Mouse (Mus musculus): Measurements from ENCODE around the gene Bap1.

Bap1 gene

DNA sequence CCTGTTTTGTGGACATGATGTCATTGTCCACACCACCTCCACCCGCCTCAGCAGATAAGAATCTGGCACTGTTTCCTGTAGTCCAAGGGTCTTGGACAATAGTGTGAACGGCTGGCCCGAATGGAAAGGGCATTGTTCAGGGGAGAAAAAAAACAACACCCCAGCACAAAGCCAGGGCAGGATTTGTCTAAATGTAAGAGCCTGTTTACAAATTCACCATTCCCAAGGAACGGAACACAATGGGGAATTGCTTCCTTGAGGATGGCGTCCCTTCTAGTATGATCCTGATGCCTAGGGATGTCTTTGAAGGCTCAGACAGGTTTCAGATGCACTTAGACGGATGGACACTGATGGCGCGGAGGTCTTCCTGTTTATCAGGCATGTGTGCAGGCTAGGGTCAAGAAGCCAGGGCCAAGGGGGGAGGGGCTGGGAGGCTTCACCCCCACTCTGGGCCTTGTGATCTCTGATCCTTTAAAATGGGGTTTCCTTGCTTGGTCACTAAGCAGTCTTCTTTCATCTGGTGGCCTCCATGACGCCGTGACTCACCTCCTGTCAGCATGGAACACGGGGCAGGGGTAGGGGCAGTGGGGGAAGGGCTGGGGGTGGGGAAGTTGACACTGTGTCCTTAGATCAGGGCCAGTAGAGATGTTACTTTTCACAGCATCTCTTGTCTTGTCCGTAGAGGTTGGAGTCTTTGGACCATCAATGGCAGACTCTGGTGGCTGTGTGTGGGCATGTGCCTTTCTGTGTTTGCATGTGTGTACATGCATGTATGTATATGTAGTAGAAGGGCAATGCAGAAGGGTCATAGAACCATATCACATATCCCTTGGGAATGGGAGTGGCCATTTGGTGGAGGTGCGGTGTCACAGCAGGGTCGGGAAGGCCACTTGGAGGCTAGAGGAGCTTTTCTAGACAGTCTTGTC, 17.9 kb upstream of the Bap1 start:
- no peak for DNase-seq (ENCODE audit: low spot score in 2 of 2)

DNA sequence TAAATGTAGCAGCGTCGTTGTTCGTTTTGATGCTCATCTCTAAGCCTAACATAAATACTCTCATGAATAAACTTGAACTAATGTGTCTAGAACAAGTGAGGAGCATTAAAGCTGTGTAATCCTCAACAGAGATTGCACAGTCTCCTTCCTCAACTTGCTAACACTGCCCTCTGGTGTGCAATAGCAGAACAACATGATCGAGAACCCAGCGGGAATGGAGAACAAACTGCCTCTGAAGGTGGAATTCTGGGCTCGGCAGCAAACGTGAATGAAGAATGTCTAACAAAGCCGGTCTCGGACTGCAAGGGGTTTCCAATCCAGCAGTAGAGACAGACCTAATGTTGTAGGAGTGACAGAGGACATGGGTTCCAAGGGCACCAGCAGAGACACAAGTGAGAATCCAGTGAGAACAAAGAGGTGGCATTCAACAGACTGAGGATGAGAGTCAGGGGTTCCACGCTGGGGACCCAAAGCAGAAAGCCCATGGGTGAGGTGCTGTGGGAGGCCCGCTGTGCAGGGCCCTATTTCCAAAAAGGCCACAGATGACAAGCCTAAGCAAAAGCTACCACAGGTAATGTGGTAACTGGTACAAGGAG, 17.2 kb upstream of the Bap1 start:
- peak; percentile 43 to 67 for DNase-seq (ENCODE audit: low spot score in 2 of 2)

DNA sequence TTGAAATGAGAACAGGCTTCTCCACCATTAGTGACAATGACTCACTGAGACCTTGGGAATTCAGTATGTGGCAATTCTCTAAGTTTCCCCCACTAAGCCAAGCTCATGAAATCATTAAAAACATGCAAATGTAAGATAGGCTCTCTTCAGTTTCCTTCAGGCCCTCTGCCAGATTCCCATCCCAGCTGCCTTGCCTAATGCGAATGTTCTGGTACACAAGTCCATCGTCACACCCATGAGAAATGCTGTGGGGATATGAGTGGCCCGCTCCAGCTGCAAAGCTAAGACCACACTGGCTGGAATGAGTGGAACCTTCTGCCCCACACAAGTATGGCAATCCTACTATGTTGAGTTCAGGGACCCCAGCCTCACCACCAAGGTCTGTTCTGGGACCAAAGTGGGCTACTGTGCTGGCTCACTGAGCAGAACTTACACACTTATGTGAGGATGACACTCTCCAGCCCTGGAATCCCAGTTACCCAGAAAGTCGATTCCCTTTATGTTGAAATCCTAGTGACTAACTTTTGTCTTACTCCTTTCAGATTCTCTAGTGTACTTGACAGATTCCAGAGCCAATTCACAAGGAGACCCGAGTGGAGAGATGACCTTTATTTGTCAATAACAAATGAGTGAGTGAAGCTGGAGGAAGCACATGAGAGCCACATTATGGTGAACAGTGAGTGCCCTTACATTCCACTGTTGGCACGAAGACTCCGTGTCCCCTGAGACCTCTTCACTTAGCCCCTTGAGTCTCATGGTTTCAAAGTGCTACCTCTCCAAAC, 14.0 kb upstream of the Bap1 start:
- no peak for DNase-seq (ENCODE audit: low spot score in 2 of 2)

DNA sequence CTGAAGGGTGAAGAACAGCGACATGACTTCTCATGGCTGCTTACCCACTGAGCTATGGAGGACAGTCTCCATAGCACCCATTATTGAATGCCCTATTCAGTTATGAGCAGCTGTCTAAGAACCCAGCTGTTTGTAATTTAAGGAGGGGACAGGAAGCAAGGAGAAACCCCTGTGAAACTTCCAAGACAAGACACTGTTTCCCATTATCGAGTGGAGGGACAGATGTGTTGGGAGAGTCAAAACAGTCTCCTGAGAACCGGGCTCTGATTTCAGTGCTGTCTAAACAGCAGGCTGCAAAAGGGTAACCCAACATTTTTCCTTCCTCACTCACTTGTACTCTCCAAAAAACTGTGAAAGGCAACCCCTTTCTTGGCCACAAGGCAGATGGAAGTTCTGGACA, 10.7 kb upstream of the Bap1 start:
- DNase-seq (ENCODE audit: low spot score in 2 of 2), result no peak

DNA sequence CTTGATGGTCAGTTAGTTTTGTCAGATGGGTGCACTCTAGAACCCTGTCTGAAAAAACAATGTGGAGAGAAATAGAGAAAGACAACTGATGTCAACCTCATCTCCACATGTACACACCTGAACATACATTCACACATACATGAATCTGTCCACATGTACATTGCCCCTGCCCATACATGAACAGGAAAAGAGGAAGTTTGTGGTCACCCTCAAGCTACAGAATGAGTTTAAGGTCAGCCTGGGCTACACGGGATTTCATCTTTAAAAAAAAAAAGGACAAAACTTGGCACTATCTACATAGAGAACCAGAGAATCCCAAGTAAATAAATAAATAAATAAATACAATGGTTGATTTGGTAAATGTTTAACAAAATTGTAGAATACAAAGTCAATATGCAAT, 6.5 kb upstream of the Bap1 start:
- DNase-seq (ENCODE audit: low spot score in 2 of 2), result no peak

DNA sequence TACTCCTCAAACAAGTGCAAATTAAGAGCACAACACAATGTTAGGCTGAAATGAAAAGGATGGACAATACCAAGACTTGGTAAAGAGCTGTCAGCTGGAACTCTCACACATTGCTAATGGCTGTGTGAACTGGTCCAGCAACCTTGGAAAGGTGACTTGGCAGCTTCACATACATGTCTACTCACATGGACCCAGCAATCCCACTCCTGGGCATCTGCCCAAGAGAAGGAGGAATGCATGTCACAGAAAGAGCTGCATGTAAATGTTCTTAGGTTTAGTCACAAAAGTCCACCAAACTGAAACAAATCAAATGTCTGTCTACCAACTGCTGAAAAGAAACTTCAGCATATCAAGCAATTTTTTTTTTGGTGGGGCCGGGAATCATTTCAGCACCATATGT, 5.3 kb upstream of the Bap1 start:
- no peak for DNase-seq (ENCODE audit: low spot score in 2 of 2)

DNA sequence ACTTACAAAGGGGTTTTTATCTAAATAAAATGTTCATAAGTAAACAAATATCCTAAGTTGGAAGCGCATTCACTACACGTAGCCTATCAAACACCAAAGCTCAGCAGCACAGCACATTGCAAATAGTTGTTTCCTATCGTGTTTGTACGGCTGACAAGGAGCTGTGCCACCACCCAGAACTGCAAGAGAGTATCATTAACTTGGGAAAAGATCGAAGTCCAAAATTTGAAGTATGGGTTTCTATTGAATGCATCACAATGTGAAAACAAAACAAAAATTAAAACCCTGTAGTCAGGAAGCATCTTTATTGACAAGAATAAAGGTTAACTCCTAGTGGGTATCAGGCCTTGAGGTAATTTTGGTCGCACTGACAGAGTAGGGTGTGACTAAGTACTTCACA, 2.9 kb upstream of the Bap1 start:
- DNase-seq (ENCODE audit: low spot score in 2 of 2), result no peak

DNA sequence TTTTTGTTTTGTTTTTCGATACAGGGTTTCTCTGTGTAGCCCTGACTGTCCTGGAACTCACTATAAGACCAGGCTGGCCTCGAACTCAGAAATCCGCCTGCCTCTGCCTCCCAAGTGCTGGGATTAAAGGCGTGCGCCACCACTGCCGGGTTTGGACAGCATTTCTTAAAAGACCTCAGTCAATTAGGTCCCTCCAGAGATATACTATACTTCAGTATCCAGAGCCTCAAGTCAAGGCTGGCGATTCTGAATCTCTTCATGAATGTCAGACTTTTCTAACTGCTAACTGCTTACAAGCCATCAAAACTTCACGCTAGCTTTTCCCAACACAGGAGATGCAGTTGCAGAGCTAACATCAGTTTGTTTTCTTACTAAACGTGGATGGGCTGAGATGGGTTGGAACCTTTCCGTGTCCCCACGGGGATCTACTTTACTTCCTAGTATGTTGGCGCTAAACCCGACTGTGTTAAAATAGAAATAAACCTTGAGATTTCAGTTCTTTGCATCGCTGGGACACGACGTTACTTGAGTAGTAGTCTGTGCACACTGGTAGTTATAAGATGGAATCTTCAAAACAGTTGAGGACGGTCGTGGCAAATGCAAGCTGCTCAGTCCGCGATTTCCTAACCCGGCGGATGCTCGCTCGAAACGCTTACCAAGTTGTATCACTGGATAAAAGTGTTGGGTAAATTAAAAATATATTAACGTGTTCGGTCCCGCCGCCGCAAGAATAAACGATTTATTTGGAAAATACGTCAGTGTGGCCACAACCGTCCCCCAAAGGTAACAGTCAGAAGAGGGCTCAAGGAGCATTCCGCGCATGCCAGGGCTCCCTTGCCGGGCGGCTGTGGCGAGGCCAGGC, 797 bp upstream of the Bap1 start:
- DNase-seq (ENCODE audit: low spot score in 2 of 2), result no peak

DNA sequence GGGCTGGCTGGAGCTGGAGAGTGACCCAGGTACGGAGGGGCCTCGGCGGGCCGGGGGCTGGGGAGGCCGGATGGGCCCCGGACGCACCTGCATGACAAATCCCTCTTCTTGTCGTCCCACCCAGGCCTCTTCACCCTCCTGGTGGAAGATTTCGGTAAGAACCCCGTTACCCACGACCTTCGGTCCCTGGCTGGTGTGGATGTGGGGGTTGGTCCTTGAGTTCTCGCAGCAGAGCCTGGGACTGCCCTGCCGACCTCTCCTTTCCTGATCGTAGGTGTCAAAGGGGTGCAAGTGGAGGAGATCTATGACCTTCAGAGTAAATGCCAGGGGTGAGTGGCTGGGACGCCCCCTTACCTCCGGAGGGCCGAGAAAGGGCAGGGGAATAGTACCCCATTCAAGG, 376 bp downstream of the Bap1 start:
- no peak for DNase-seq (ENCODE audit: low spot score in 2 of 2)

DNA sequence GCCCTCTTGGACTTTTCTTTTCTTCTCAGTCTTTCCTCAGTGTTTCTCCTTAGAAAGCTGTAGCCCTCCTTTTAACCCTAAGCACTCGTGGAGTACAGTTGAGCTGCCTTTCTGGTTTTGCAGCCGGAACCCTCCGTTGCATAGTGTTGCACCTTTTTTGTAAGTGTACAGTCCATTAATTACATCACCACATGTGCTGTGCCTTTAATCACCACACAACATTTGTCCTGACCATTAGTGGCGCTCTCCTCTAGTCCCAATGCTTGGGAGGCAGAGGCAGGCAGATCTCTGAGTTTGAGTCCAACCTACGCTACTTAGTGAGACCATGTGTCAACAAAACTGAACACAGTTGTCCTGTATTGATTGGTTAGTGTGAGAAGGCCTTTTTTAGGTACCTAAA, 841 bp downstream of the Bap1 start:
- DNase-seq (ENCODE audit: low spot score in 2 of 2), result no peak

DNA sequence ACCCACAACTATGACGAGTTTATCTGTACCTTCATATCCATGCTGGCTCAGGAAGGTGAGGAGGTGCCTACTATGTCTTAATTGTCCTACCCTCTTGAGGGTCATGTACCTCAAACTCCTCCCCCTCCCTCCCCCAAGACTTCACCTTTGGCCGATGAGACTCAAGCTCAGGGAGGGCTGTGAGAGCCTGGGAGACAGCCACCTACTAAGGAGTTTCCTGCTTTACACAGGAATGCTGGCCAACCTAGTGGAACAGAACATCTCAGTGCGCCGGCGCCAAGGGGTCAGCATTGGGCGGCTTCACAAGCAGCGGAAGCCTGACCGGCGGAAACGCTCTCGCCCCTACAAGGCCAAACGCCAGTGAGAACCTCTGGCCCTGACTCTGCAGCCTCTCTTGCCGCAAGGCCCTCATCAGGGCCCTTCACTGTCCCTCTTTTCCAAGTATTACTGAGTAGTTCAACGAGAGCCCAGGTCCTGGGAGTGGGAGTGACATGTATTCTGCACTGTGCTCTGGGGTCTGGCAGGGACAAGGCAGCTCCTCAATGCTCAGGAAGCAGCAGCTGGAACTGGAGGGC, 7.3 kb downstream of the Bap1 start:
- DNase-seq (ENCODE audit: low spot score in 2 of 2), result no peak

DNA sequence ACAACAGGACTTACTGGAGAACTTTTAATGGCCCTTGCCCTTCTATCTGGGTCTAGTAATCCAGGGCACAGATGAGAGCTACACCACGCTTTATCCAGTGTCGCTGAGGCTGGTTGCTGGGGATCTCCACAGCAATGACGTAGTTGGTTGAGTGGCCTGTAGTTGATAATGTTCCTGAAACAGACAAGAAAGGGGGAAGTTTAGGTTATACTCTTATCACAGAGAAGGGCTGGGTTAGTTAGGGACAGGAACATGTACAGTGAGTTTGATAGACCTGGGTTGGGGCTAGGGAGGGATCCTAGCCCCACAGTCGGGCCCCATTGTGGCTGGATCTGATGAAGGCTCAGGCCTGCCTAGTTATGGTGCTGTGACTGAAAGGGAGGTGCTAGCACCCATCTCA, 9.1 kb downstream of the Bap1 start:
- no peak for DNase-seq (ENCODE audit: low spot score in 2 of 2)

DNA sequence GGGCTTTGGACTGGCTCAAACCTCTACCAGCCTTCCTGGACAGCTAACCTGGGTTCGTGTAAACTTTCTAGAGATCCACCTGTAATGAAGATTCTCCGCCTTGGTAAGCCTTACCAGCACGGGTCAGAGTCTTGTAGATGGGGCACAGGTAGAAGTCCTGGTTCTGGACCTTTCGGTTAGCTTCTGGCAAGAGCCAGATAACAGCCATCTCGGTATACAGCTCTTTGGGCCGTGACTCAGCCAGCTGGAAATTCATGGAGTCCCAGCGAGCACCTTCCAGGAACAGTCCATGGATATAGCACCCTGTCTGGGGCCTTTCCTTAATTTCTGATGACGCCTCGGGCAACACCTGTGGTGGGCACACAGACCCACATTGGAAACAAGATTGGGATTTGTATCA, 9.7 kb downstream of the Bap1 start:
- DNase-seq (ENCODE audit: low spot score in 2 of 2), result no peak

DNA sequence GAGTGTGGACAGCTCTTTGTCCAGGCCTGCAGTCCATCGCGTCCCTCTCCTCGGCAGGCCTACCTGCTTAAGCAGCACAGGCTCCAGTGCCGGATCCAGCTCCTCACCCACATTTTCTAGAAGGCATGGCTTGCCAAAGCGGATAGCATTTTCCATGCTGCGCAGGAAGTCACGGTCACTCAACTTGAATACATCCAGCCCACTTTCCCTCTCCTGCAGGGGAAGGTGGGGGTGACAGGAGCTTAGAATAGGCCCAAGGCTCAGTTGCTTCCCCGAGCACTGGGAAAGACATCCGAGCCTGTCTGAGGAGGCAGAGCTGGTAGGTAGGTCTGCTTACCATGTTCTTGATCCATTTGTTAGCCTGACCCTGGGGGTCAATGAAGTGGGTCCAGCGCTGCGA, 16.4 kb downstream of the Bap1 start:
- no peak for DNase-seq (ENCODE audit: low spot score in 2 of 2)

DNA sequence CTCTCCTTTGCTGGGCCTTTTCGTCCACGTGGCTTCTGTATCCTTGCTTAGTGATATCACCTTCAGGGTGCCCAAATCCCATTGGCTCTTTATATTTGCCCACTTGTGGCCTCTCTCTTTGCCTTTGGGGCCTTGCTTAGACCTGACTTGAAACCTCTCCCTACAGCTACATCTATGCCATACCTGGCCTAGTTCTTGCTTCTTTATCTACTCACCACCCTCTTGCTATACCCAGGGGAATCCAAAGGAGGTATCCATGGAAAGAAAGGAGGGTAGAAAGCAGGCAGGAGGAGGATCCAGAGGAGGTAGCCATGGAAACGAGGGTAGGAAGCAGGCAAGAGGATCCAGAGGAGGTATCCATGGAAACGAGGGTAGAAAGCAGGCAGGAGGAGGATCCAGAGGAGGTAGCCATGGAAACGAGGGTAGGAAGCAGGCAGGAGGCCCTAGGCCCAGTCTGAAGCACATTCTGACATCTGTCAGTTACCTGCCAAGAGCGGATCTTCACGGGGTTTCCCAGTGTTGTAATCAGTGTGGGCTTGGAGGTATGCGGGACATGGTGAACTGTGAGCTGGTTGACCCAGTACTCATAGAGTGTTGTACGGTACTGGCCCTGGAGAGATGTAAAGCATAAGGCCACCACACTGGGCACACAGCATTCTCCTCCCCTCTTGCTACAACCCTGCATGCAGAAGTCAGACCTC, 17.2 kb downstream of the Bap1 start:
- DNase-seq (ENCODE audit: low spot score in 2 of 2), result no peak

DNA sequence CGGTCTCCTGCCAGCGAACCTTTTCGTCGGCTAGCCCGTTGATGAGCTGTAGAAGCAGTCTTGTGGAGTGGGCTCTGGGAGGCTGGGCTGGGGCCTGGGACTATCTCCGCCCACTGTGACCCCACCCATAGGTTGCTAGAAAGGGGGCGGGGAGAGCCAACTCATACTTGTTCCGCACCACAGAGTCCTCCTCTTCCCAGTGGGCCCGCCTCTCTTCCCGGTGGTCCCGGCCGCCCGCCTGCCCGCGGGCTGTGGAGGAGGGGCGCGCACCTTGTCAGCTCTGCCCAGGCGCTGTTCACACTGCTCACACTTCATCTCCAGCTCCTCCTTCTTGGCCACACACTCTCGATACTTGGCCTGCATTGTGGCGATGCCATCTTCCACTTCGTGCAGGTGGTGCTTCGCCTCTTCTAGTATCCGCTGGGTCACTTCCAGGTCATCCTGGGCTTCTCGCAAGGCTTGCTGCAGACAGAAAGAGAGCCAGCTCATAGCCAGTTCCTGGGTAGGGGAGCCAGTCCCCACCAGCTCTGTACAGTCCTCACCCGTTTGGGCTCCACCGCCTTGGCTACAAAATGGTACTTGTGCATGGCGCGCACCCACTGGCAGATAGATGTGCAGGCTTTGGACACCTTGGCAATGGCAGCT, 18.3 kb downstream of the Bap1 start:
- no peak for DNase-seq (ENCODE audit: low spot score in 2 of 2)

DNA sequence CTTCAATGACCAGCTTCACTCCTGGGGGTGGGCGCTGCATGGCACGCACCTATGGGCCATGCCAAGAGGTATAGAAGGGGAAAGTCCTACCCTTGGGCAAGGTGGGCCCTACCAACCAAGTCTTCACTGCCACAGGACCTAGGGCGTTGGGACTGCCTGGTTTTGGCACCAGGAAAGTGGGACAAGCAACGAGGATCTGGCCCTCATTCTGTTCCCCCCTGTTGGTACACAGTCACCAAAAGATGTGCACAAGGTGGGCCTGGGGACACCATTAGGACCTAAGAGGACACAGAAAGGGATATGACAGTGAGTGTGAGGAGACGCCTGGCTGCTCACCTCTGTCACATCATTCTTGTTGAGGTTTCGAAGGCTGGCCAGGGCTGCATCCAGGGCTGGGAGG, 19.9 kb downstream of the Bap1 start:
- no peak for DNase-seq (ENCODE audit: low spot score in 2 of 2)

DNA sequence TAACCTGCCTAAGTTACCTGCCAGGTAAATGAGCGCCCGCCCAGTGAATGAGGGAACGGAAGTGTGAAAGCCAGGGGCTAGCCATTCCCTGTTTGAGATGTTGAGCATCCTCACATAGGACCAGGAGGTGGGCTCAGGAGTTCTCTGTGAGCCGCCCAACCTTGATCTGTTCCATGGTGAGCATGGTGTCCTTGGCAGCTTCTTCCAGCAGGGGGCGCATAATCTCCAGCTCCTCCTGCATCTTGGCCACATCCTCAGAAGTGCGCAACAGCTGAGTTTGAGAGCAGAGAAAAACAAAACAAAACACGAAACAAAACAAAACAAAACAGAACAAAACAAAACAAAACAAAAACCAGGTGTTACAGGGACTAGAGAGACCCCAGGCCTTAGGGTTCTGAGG, 20.9 kb downstream of the Bap1 start:
- DNase-seq (ENCODE audit: low spot score in 2 of 2), result peak; percentile 55 to 79

DNA sequence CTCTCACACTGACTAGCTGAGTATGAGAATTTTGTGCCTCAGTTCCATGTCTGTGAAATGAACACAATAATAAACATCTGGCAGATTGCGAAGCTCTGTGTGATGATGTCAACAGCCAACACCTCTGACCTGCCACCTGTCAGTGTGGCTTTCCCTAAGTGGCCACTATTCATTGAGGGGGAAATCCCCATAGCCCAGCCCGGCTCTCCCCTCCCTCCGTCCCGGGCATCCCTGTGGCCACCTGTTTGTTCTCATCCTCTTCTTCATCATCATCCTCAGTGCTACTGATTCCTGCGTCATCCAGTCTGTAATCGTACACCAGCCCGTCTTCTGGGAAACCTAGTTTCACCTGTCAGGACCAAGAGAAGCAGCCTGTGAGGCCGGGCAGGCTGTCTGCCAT, 34.5 kb downstream of the Bap1 start:
- no peak for DNase-seq (ENCODE audit: low spot score in 2 of 2)
